Mouse (Mus musculus) testis, postnatal 14 days (tissue): ENCODE measurements around the gene Cldn4.
A peak's percentile ranks its signal among the peaks of the same experiment; 100 is the strongest.
"Not testable (repeated sequence)": the region's sequence is repeated elsewhere in the genome, so short reads cannot be mapped to it uniquely, and the experiment has no call there.

Source experiments
- DNase-seq: peaks from one replicate; pipeline ENCODE4 v3.0.0; 2021; ENCODE audit warnings: low spot score

Gene Cldn4

GRCm38 (mm10) chr5:134963546-134963945 is 16.8 kb upstream of the Cldn4 start:
- peak; percentile 79 for DNase-seq

GRCm38 (mm10) chr5:134961519-134961918 is 14.8 kb upstream of the Cldn4 start:
- DNase-seq: no peak

- DNase-seq: no peak
Measured at GRCm38 (mm10) chr5:134960430-134960829, 13.7 kb upstream of the Cldn4 start.

GRCm38 (mm10) chr5:134959114-134959513 is 12.4 kb upstream of the Cldn4 start:
- no peak for DNase-seq

GRCm38 (mm10) chr5:134955491-134955890 is 8.8 kb upstream of the Cldn4 start:
- no peak for DNase-seq

GRCm38 (mm10) chr5:134951053-134951884 is 4.5 kb upstream of the Cldn4 start:
- no peak for DNase-seq

GRCm38 (mm10) chr5:134948085-134948439 is 1.3 kb upstream of the Cldn4 start:
- no peak for DNase-seq

- DNase-seq: no peak
Measured at GRCm38 (mm10) chr5:134947420-134948084, 818 bp upstream of the Cldn4 start.

GRCm38 (mm10) chr5:134946063-134946856 is 474 bp downstream of the Cldn4 start:
- no peak for DNase-seq

- DNase-seq: no peak
Measured at GRCm38 (mm10) chr5:134945266-134945959, 1.3 kb downstream of the Cldn4 start.

- no peak for DNase-seq
Measured at GRCm38 (mm10) chr5:134944179-134944578, 2.6 kb downstream of the Cldn4 start.

- no peak for DNase-seq
Measured at GRCm38 (mm10) chr5:134942740-134943139, 4.0 kb downstream of the Cldn4 start.

- DNase-seq: peak; percentile 32
Measured at GRCm38 (mm10) chr5:134941472-134942209, 5.1 kb downstream of the Cldn4 start.

- DNase-seq: not testable (repeated sequence)
Measured at GRCm38 (mm10) chr5:134939554-134939953, 7.2 kb downstream of the Cldn4 start.

- no peak for DNase-seq
Measured at GRCm38 (mm10) chr5:134939069-134939468, 7.7 kb downstream of the Cldn4 start.

- no peak for DNase-seq
Measured at GRCm38 (mm10) chr5:134936626-134937185, 10.0 kb downstream of the Cldn4 start.

GRCm38 (mm10) chr5:134936051-134936450 is 10.7 kb downstream of the Cldn4 start:
- DNase-seq: no peak

- DNase-seq: no peak
Measured at GRCm38 (mm10) chr5:134934666-134935065, 12.1 kb downstream of the Cldn4 start.

- DNase-seq: peak; percentile 34
Measured at GRCm38 (mm10) chr5:134933686-134934085, 13.0 kb downstream of the Cldn4 start.

- DNase-seq: no peak
Measured at GRCm38 (mm10) chr5:134933281-134933680, 13.5 kb downstream of the Cldn4 start.

GRCm38 (mm10) chr5:134932903-134933276 is 13.8 kb downstream of the Cldn4 start:
- peak; percentile 64 for DNase-seq
